Mouse (Mus musculus): ENCODE data around the gene Epha8. TPM values are rescaled to one million over a fixed set of nuclear protein-coding genes. Genes with fewer than 3 reads are reported as not detected.

The Epha8 gene
- polyA plus RNA-seq, 1 experiment from 2014 or later = 20.7 TPM

DNA sequence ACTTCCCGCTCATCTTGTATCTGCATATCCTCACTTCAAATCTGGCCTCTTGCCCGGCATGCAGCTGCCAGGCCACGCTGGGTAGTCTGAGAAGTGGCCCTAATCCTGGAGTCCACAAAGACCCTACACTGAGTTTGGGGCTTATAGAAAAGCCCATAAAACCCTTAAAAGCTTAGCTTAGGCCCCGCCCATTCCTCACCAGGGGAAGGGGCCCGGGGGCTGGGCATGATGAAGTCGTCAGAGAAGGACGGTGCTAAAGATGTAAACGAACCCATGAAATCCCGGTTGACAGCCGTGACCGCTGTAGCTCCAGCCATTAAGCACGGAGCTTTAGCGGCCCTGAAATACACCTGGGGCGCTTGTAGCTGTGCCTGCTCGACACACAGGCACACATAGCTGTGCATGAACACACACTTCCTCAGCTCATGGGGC, 8.4 kb upstream of the Epha8 start:
- Histone ChIP-seq H3K36me3 (ENCODE audit: control insufficient read depth, insufficient read depth, low read length) (no peaks in the 10 kb centered on the region), H3K4me2 (ENCODE audit: low read length) (no peak overlapping the region), H3K4me1 (ENCODE audit: control insufficient read depth, insufficient read depth, low read length) (peaks cover 29% of the 10 kb centered on the region), H3K27ac (ENCODE audit: low read length) (no peak overlapping the region), H3K9me3 (replicated peaks; ENCODE audit: control insufficient read depth, low read length, poor library complexity, severe bottlenecking) (no peaks in the 10 kb centered on the region), H3K27me3 (ENCODE audit: control insufficient read depth, insufficient read depth, low read depth, low read length) (peaks cover 12% of the 10 kb centered on the region), H3K4me3 (ENCODE audit: low read depth, low read length) (no peak overlapping the region), H3K9ac (ENCODE audit: low read depth, low read length) (no peak overlapping the region)
- ATAC-seq = peak; percentile 49
- 13% methylated on average over 15 of the region's 15 CpGs for WGBS

DNA sequence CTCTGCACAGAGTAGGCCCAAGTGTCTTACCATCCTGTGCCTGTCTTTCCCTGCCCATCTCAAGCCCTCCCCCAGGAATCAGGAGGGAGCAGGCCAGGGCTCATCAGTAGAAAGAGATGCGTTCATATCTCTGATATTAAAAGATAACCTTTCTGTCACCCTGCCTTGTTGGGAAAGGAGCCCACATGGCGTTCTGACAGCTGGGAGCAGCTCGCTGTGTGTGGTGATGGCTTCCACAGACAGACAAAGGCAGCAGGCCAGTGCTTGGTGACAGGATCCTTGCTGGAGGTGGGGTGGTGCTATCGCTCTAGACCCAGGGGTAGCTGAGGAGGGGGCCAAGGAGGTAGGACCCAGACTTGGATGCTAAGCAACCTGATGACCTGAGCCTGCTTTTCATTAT, 5.8 kb upstream of the Epha8 start:
- ATAC-seq = no peak
- Histone ChIP-seq H3K36me3 (ENCODE audit: control insufficient read depth, insufficient read depth, low read length) (no peaks in the 10 kb centered on the region), H3K27me3 (ENCODE audit: control insufficient read depth, insufficient read depth, low read depth, low read length) (peaks cover 25% of the 10 kb centered on the region), H3K4me3 (ENCODE audit: low read depth, low read length) (no peak overlapping the region), H3K27ac (ENCODE audit: low read length) (no peak overlapping the region), H3K9ac (ENCODE audit: low read depth, low read length) (no peak overlapping the region), H3K4me1 (ENCODE audit: control insufficient read depth, insufficient read depth, low read length) (peaks cover 14% of the 10 kb centered on the region), H3K9me3 (replicated peaks; ENCODE audit: control insufficient read depth, low read length, poor library complexity, severe bottlenecking) (no peaks in the 10 kb centered on the region), H3K4me2 (ENCODE audit: low read length) (no peak overlapping the region)
- WGBS = 46% methylated on average over 4 of the region's 4 CpGs

DNA sequence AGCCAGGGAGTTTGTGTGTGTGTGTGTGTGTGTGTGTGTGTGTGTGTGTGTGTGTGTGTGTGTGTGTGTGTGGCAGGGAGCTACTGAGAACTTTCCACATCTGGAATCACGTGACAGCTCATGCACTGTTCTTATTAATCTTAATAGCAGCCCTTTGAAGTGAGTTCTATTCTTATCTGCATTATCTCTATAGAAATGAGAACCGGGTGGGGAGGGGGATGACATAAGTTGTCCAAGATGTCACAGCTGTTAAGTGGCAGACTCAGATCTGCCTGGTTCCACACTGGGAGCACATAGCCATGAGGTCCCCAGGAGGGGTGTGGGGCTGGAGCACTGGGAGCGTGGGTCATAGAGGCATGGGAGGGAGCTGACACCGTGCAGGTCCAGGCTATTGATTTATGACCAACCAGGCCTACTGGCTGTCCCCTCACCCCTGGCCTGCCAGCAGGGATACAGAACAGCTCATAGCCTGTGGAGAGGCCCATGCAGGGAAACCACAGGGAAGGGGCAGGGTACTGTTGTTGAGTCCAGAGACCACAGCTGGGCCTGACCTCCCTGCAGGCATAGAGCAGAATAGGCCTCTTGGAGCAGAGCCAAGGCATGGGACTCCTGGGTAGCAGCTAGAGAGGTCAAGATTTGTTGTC, 5.1 kb upstream of the Epha8 start:
- ATAC-seq = no peak
- no peak overlapping the region for H3K4me2 ChIP-seq (ENCODE audit: low read length)
- H3K9ac ChIP-seq (ENCODE audit: low read depth, low read length) = no peak overlapping the region
- 34% methylated on average over 4 of the region's 4 CpGs for WGBS
- H3K4me3 ChIP-seq (ENCODE audit: low read depth, low read length) = no peak overlapping the region
- peaks cover 13% of the 10 kb centered on the region; the same call in 1 of the 2 replicates for H3K4me1 ChIP-seq (ENCODE audit: control insufficient read depth, insufficient read depth, low read length)
- H3K27ac ChIP-seq (ENCODE audit: low read length) = no peak overlapping the region
- H3K9me3 ChIP-seq (replicated peaks; ENCODE audit: control insufficient read depth, low read length, poor library complexity, severe bottlenecking) = no peaks in the 10 kb centered on the region
- H3K27me3 ChIP-seq (ENCODE audit: control insufficient read depth, insufficient read depth, low read depth, low read length) = peaks cover 32% of the 10 kb centered on the region
- H3K36me3 ChIP-seq (ENCODE audit: control insufficient read depth, insufficient read depth, low read length) = no peaks in the 10 kb centered on the region

DNA sequence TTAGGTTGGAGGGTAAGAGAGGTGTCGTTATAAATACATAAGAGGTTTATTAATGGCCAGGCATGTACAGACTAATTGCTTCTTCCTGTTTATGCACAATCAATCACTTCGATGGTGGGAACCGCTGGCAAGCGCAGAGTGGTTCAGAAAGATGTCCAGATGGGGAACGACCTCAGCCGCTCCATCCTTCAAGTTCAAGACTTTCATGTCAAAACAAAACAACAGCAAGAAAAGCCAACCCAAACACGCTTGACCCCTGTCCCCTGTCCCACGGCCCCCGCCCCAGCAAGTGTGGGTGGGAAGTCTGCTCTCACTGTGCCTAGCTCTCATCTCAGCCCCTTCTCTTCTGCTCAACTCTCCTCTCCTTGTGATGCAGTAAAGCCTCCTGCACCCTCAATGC, 4.0 kb upstream of the Epha8 start:
- ATAC-seq = no peak
- H3K36me3 ChIP-seq (ENCODE audit: control insufficient read depth, insufficient read depth, low read length) = no peaks in the 10 kb centered on the region
- H3K9me3 ChIP-seq (replicated peaks; ENCODE audit: control insufficient read depth, low read length, poor library complexity, severe bottlenecking) = no peaks in the 10 kb centered on the region
- no peak overlapping the region for H3K4me3 ChIP-seq (ENCODE audit: low read depth, low read length)
- H3K27me3 ChIP-seq (ENCODE audit: control insufficient read depth, insufficient read depth, low read depth, low read length) = peaks cover 36% of the 10 kb centered on the region
- no peak overlapping the region for H3K9ac ChIP-seq (ENCODE audit: low read depth, low read length)
- H3K27ac ChIP-seq (ENCODE audit: low read length) = no peak overlapping the region
- no peak overlapping the region for H3K4me2 ChIP-seq (ENCODE audit: low read length)
- WGBS = 72% methylated on average over 9 of the region's 9 CpGs
- peaks cover 18% of the 10 kb centered on the region for H3K4me1 ChIP-seq (ENCODE audit: control insufficient read depth, insufficient read depth, low read length)

DNA sequence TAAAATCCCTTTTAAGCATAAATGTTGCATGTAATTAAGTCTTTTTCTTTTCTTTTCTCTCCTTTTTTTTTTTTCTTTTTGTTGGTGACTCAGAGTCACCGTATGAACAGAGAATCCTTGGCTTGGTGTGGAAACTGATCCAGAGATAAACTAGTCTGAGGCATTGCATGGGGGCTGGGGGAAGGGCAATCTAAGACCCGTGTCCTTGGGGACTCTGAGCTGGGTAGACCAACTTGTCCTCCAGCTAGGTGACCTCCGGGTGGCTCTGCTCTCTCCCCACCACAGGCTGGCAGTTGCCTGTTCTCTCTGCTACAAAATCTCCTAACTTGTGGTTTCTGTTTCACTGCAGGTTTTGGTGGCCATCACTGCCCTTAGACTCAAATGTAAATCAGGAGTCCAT, 3.5 kb upstream of the Epha8 start:
- Histone ChIP-seq H3K27me3 (ENCODE audit: control insufficient read depth, insufficient read depth, low read depth, low read length) (peaks cover 41% of the 10 kb centered on the region), H3K4me3 (ENCODE audit: low read depth, low read length) (no peak overlapping the region), H3K9me3 (replicated peaks; ENCODE audit: control insufficient read depth, low read length, poor library complexity, severe bottlenecking) (no peaks in the 10 kb centered on the region), H3K27ac (ENCODE audit: low read length) (no peak overlapping the region), H3K9ac (ENCODE audit: low read depth, low read length) (no peak overlapping the region), H3K36me3 (ENCODE audit: control insufficient read depth, insufficient read depth, low read length) (no peaks in the 10 kb centered on the region), H3K4me2 (ENCODE audit: low read length) (no peak overlapping the region), H3K4me1 (ENCODE audit: control insufficient read depth, insufficient read depth, low read length) (peaks cover 21% of the 10 kb centered on the region)
- 56% methylated on average over 3 of the region's 3 CpGs for WGBS
- no peak for ATAC-seq

DNA sequence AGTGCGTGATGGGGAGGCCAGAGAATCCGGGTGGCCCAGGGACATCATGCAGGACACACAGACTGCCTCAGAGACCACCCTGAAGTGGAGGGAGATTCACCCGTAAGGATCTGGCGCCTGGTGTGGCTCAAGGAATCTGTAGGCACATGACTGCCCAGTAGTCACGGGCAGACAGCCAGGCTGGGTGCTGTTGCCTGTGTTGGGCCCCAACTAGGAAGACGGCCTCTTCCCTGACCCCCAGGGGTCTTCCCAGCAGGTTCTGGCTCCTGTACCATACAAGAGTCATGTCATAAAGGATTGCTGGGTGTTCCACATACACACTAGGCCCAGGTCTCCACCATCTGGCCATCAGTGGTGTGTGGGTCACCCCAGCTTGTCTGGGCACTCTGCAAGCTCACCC, 2.1 kb downstream of the Epha8 start:
- peaks cover 71% of the 10 kb centered on the region for H3K27me3 ChIP-seq (ENCODE audit: control insufficient read depth, insufficient read depth, low read depth, low read length)
- no peaks in the 10 kb centered on the region for H3K9me3 ChIP-seq (replicated peaks; ENCODE audit: control insufficient read depth, low read length, poor library complexity, severe bottlenecking)
- H3K4me1 ChIP-seq (ENCODE audit: control insufficient read depth, insufficient read depth, low read length) = peaks cover 28% of the 10 kb centered on the region
- peak overlapping the region; percentile 67 for H3K4me3 ChIP-seq (ENCODE audit: low read depth, low read length)
- no peak for ATAC-seq
- no peaks in the 10 kb centered on the region for H3K36me3 ChIP-seq (ENCODE audit: control insufficient read depth, insufficient read depth, low read length)
- peak overlapping the region; percentile 94 for H3K4me2 ChIP-seq (ENCODE audit: low read length)
- H3K27ac ChIP-seq (ENCODE audit: low read length) = no peak overlapping the region
- 65% methylated on average over 6 of the region's 6 CpGs for WGBS
- H3K9ac ChIP-seq (ENCODE audit: low read depth, low read length) = peak overlapping the region; percentile 38; the same call in 1 of the 2 replicates

DNA sequence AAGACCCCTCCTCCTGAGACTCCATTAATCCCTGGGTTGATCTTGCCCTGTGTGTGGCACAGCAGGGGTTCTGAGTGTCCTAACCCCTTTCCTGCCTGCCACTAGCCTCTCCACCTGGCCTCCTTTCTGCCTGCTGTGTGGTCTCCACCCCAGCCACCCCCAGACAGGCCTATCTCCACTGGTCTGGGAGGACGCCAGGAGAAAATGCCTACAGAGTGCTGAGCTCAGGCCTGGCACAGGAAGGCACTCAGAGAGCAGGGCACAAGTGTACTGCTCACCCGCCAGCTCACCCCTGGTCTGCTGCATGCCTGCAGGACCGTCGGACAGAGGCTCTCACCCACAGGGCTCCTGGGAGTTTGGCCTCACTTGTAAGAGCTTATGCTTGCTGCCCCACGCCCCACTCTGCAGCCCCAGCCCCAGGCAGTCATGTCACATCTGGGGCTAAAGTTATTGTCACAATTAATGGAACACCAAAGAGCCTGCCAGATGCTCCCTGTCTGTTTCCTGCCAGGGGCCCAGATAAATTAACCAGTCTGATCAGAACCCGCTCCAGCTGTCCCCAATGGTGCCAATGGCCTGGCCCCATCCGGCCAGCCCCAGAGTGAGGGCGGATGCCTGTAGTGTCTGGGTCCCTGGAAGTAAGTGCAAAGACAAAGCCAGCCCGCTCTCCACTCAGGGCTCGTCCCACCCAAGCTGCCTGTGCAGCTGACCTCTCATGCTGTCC, 7.2 kb downstream of the Epha8 start:
- Histone ChIP-seq H3K27me3 (ENCODE audit: control insufficient read depth, insufficient read depth, low read depth, low read length) (peaks cover 32% of the 10 kb centered on the region), H3K4me1 (ENCODE audit: control insufficient read depth, insufficient read depth, low read length) (peaks cover 10% of the 10 kb centered on the region), H3K27ac (ENCODE audit: low read length) (no peak overlapping the region), H3K9me3 (replicated peaks; ENCODE audit: control insufficient read depth, low read length, poor library complexity, severe bottlenecking) (no peaks in the 10 kb centered on the region), H3K9ac (ENCODE audit: low read depth, low read length) (no peak overlapping the region), H3K36me3 (ENCODE audit: control insufficient read depth, insufficient read depth, low read length) (no peaks in the 10 kb centered on the region), H3K4me2 (ENCODE audit: low read length) (no peak overlapping the region), H3K4me3 (ENCODE audit: low read depth, low read length) (no peak overlapping the region)
- no peak for ATAC-seq
- WGBS = 32% methylated on average over 10 of the region's 10 CpGs

DNA sequence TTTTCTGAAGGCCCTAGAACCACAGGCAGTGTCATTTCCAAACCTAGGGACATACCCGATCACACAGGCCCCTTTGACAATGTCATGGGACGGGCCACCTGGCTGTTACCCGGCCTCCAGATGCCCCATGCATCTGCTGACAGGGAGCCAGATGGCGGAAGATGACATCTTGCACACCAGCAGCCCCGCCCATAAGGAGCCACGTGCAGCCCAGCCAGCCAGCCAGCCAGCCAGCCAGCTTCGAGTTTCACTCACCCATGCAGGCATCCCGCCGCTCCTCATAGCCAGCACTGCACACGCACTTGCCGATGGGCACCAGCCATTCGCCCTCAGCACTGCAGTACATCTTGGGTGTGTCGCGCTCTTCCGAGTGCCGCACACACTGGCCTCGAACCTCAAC, 11.2 kb downstream of the Epha8 start:
- Histone ChIP-seq H3K27me3 (ENCODE audit: control insufficient read depth, insufficient read depth, low read depth, low read length) (peaks cover 8% of the 10 kb centered on the region), H3K36me3 (ENCODE audit: control insufficient read depth, insufficient read depth, low read length) (no peaks in the 10 kb centered on the region), H3K4me1 (ENCODE audit: control insufficient read depth, insufficient read depth, low read length) (peaks cover 20% of the 10 kb centered on the region), H3K4me3 (ENCODE audit: low read depth, low read length) (no peak overlapping the region), H3K9ac (ENCODE audit: low read depth, low read length) (no peak overlapping the region), H3K9me3 (replicated peaks; ENCODE audit: control insufficient read depth, low read length, poor library complexity, severe bottlenecking) (no peaks in the 10 kb centered on the region), H3K27ac (ENCODE audit: low read length) (no peak overlapping the region), H3K4me2 (ENCODE audit: low read length) (no peak overlapping the region)
- WGBS = 67% methylated on average over 17 of the region's 17 CpGs
- no peak for ATAC-seq

DNA sequence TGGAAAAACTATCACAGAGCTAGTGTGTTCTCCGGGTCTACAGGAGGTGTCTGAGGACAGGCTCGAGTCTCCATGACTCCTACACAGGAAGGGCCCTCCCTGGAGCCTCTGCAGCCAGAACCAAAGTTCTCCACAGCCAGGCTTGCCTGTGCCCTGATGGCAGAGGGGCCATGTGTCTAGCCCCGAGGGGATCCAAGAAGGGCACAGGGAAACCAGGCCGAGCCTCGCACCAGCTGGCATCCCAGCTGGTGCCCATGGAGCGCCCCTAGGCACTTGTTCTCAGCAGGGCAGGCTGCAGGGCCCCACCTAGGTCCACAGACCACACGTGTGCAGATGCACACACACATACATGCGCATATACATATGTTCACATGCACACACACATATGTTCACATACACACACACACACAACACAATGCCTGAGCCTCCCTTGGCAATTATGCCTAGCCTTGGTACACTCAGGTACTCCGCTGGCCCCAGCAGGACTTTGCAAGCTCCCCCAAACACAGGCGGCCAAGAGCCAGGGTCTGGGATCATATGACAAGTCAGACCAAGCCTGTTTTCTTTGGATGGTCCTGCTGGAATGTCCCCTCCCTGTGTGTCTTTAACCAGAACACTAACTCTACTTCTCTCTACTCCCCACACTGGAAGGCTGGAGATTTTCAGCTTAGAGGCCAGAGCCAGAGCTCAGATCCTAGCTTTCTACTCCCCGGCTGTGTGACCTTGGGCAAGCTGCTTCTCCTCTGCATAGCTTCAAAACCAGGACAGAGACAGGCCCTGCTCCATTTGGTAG, 11.9 kb downstream of the Epha8 start:
- H3K27ac ChIP-seq (ENCODE audit: low read length) = no peak overlapping the region
- H3K9ac ChIP-seq (ENCODE audit: low read depth, low read length) = no peak overlapping the region
- no peak overlapping the region for H3K4me3 ChIP-seq (ENCODE audit: low read depth, low read length)
- peaks cover 1% of the 10 kb centered on the region for H3K27me3 ChIP-seq (ENCODE audit: control insufficient read depth, insufficient read depth, low read depth, low read length)
- H3K9me3 ChIP-seq (replicated peaks; ENCODE audit: control insufficient read depth, low read length, poor library complexity, severe bottlenecking) = no peaks in the 10 kb centered on the region
- H3K4me2 ChIP-seq (ENCODE audit: low read length) = no peak overlapping the region
- ATAC-seq = no peak
- H3K4me1 ChIP-seq (ENCODE audit: control insufficient read depth, insufficient read depth, low read length) = peaks cover 18% of the 10 kb centered on the region
- H3K36me3 ChIP-seq (ENCODE audit: control insufficient read depth, insufficient read depth, low read length) = no peaks in the 10 kb centered on the region
- 74% methylated on average over 11 of the region's 11 CpGs for WGBS
